Comparison of ENCODE assay signal across 14 mouse cellular contexts in the genomic region with DNA sequence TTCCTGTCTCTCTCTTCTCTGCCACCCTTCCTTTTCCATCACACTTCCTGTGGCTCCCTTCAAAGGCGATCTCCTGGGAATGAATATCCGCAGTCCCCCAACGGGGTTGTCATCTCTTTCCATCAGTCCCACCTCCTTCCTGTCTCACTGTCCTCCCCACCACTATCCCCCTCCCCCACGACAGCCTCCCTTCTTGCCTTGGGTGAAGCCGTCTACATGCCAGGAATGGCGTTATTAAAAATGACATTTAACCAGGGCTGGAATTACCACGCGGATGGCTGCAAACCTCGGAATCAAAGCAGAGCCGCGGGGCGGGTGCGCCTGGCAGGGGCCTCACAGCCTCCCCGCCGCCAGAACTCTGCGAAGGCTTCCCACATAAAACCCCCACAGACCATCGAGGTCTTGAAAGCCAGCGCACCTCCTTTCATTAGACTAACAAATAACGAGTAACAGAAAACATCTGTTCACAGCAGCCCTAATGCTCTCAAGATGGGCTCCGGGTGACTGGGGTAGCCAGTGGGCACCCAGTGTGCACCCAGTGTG. TPM values are rescaled to one million over a fixed set of nuclear protein-coding genes. Genes with fewer than 3 reads are reported as not detected.
A peak's percentile ranks its signal among the peaks of the same experiment; 100 is the strongest.
DNase-seq lines count a peak whose midpoint lies in the region; ATAC-seq and TF ChIP-seq lines count a peak whose summit lies in the region.
"Had no signal": no experiment of that assay in that cellular context is flagged by ENCODE, and none has a peak within 500 bp of the region (broad histone marks: within the 10 kb centered on the region; RNA-seq: fewer than 3 reads in every experiment).

No protein-coding gene starts in this region.

- H3K4me1 ChIP-seq in kidney, embryonic 15.5 days, result peaks cover 20% of the 10 kb centered on the region
- H3K4me1 ChIP-seq in embryonic facial prominence, embryonic 12.5 days, result peaks cover 88% of the 10 kb centered on the region
- no peaks in the 10 kb centered on the region for H3K4me1 ChIP-seq in lung, postnatal 0 days (ENCODE audit: insufficient read depth, low read depth, low read length)

- H3K4me3 ChIP-seq in gastrocnemius, adult 2 months, result no peak overlapping the region
- no peak overlapping the region for H3K4me3 ChIP-seq in kidney, embryonic 15.5 days (replicated peaks)
- H3K4me3 ChIP-seq in embryonic facial prominence, embryonic 12.5 days, result no peak overlapping the region
- no peak overlapping the region for H3K4me3 ChIP-seq in lung, postnatal 0 days (ENCODE audit: low read depth, low read length)
- H3K4me3 ChIP-seq: forebrain, embryonic 15.5 days; liver, embryonic 12.5 days; neural tube, embryonic 15.5 days had no signal

- H3K4me2 ChIP-seq in kidney, embryonic 15.5 days, result no peak overlapping the region
- H3K4me2 ChIP-seq in embryonic facial prominence, embryonic 12.5 days (replicated peaks), result peak overlapping the region; percentile 31
- no peak overlapping the region for H3K4me2 ChIP-seq in lung, postnatal 0 days (replicated peaks; ENCODE audit: low read depth, low read length)
- H3K4me2 ChIP-seq: forebrain, embryonic 15.5 days; liver, embryonic 12.5 days; midbrain, embryonic 11.5 days; neural tube, embryonic 15.5 days had no signal

- no peak overlapping the region for H3K9ac ChIP-seq in kidney, embryonic 15.5 days
- 0 out of 2 replicates have a peak overlapping the region, but pooled peaks have one; percentile 0 for H3K9ac ChIP-seq in embryonic facial prominence, embryonic 12.5 days
- H3K9ac ChIP-seq in lung, postnatal 0 days (replicated peaks; ENCODE audit: low read depth), result no peak overlapping the region
- H3K9ac ChIP-seq: forebrain, embryonic 15.5 days; liver, embryonic 12.5 days; neural tube, embryonic 15.5 days had no signal

- DNase-seq in gastrocnemius, adult 2 months, result peak; percentile 38
- no peak for DNase-seq in gastrocnemius, postnatal 25 days
- DNase-seq in kidney, postnatal 10 days, result peak; percentile 32
- peak; percentile 20 for DNase-seq in lung, postnatal 0 days (ENCODE audit: low spot score)
- DNase-seq in natural killer cell, adult 2 months (ENCODE audit: low spot score in 2 of 2), result no peak
- DNase-seq: right cerebral cortex, postnatal 14 days had no signal

- TF ChIP-seq EP300 in lung, postnatal 0 days (IDR thresholded peaks at IDR 0.05), result no peak

- H3K27me3 ChIP-seq in kidney, embryonic 15.5 days, result no peaks in the 10 kb centered on the region
- H3K27me3 ChIP-seq in embryonic facial prominence, embryonic 12.5 days, result no peaks in the 10 kb centered on the region
- no peaks in the 10 kb centered on the region for H3K27me3 ChIP-seq in lung, postnatal 0 days (replicated peaks; ENCODE audit: insufficient read depth, low read length)
- H3K27me3 ChIP-seq: forebrain, embryonic 15.5 days had no signal

- no peak overlapping the region for H3K27ac ChIP-seq in gastrocnemius, adult 2 months
- no peak overlapping the region for H3K27ac ChIP-seq in kidney, embryonic 15.5 days
- peak overlapping the region; percentile 79 for H3K27ac ChIP-seq in embryonic facial prominence, embryonic 12.5 days
- no peak overlapping the region for H3K27ac ChIP-seq in lung, postnatal 0 days (ENCODE audit: low read length)
- H3K27ac ChIP-seq: forebrain, embryonic 15.5 days; liver, embryonic 12.5 days; neural tube, embryonic 15.5 days had no signal

- H3K36me3 ChIP-seq in kidney, embryonic 15.5 days, result no peaks in the 10 kb centered on the region
- H3K36me3 ChIP-seq in embryonic facial prominence, embryonic 12.5 days, result 0 out of 2 replicates have a peak, but pooled peaks cover 4% of the 10 kb centered on the region
- no peaks in the 10 kb centered on the region for H3K36me3 ChIP-seq in lung, postnatal 0 days (ENCODE audit: insufficient read depth, low read length)
- H3K36me3 ChIP-seq: forebrain, embryonic 15.5 days; liver, embryonic 12.5 days; neural tube, embryonic 15.5 days had no signal

- no peak for ATAC-seq in kidney, embryonic 15.5 days (replicated peaks; ENCODE audit: low FRiP score)
- ATAC-seq in embryonic facial prominence, embryonic 12.5 days (ENCODE audit: insufficient number of reproducible peaks, insufficient read depth, low FRiP score, low TSS enrichment), result no peak
- no peak for ATAC-seq in lung, postnatal 0 days
- ATAC-seq in megakaryocyte progenitor cell, adult 5-6 weeks (replicated peaks; ENCODE audit: poor library complexity), result no peak
- ATAC-seq: forebrain, embryonic 15.5 days; liver, embryonic 12.5 days had no signal

- intact Hi-C loops in gastrocnemius, adult 2 months (cut with DNase I), result no loop called here

- TF ChIP-seq CTCF in gastrocnemius, adult 2 months (IDR thresholded peaks at IDR 0.05), result no peak
- TF ChIP-seq CTCF in lung, postnatal 0 days (IDR thresholded peaks at IDR 0.05), result no peak

- WGBS in kidney, embryonic 15.5 days, result 20% methylated on average over 20 of the region's 20 CpGs
- WGBS in embryonic facial prominence, embryonic 12.5 days, result 10% methylated on average over 20 of the region's 20 CpGs
- 37% methylated on average over 20 of the region's 20 CpGs for WGBS in lung, postnatal 0 days

- no peaks in the 10 kb centered on the region for H3K9me3 ChIP-seq in kidney, embryonic 15.5 days (replicated peaks)
- no peaks in the 10 kb centered on the region for H3K9me3 ChIP-seq in embryonic facial prominence, embryonic 12.5 days
- no peaks in the 10 kb centered on the region for H3K9me3 ChIP-seq in lung, postnatal 0 days (ENCODE audit: low read length)
- H3K9me3 ChIP-seq: forebrain, embryonic 15.5 days; liver, embryonic 12.5 days; neural tube, embryonic 15.5 days had no signal

RNA-seq across cellular contexts. Expression of a gene that starts 18.1 kb away (rescaled TPM):
- total RNA-seq in gastrocnemius, adult 2 months (2021), result 1 to 10 TPM; 1.2 to 4.2 TPM
- total RNA-seq in gastrocnemius, postnatal 25 days (2021), result 1 to 10 TPM; 2.1 to 3.0 TPM
- 10.6 and 10.9 TPM in 2 replicates for polyA plus RNA-seq in kidney, embryonic 15.5 days (2015; fragmentation: Nextera tagmentation; extraction: Ambion mirVana)
- 106 and 121 TPM in 2 replicates for polyA plus RNA-seq in embryonic facial prominence, embryonic 12.5 days (2016; fragmentation: Nextera tagmentation; extraction: Ambion mirVana)
- polyA plus RNA-seq in lung, postnatal 0 days (2015; fragmentation: Nextera tagmentation; extraction: Ambion mirVana), result 2.9 and 4.3 TPM in 2 replicates
- total RNA-seq in megakaryocyte progenitor cell, adult 5-6 weeks (2015), result not detected in 2 replicates
- total RNA-seq in megakaryocyte progenitor cell, adult 5-6 weeks (2017), result not detected in 2 replicates
- total RNA-seq: common myeloid progenitor, adult 5-6 weeks had no signal

RNA-seq across cellular contexts. Expression of a gene that starts 22.7 kb away (rescaled TPM):
- 1 to 10 TPM; 7.0 TPM for total RNA-seq in gastrocnemius, adult 2 months (2021)
- total RNA-seq in gastrocnemius, postnatal 25 days (2021), result 1 to 10 TPM; 5.4 to 5.5 TPM
- 35.5 and 38.3 TPM in 2 replicates for polyA plus RNA-seq in kidney, embryonic 15.5 days (2015; fragmentation: Nextera tagmentation; extraction: Ambion mirVana)
- 40.0 and 41.8 TPM in 2 replicates for polyA plus RNA-seq in embryonic facial prominence, embryonic 12.5 days (2016; fragmentation: Nextera tagmentation; extraction: Ambion mirVana)
- polyA plus RNA-seq in lung, postnatal 0 days (2015; fragmentation: Nextera tagmentation; extraction: Ambion mirVana), result 24.9 and 26.1 TPM in 2 replicates
- 8.2 and 11.0 TPM in 2 replicates for total RNA-seq in megakaryocyte progenitor cell, adult 5-6 weeks (2015)
- 23.9 and 24.2 TPM in 2 replicates for total RNA-seq in megakaryocyte progenitor cell, adult 5-6 weeks (2017)

RNA-seq across cellular contexts. Expression of a gene that starts 45.2 kb away (rescaled TPM):
- total RNA-seq in gastrocnemius, adult 2 months (2021), result 10 to 100 TPM; 14.3 to 15.6 TPM
- 10 to 100 TPM; 15.6 to 16.2 TPM for total RNA-seq in gastrocnemius, postnatal 25 days (2021)
- polyA plus RNA-seq in kidney, embryonic 15.5 days (2015; fragmentation: Nextera tagmentation; extraction: Ambion mirVana), result 82.6 and 96.6 TPM in 2 replicates
- 105 and 106 TPM in 2 replicates for polyA plus RNA-seq in embryonic facial prominence, embryonic 12.5 days (2016; fragmentation: Nextera tagmentation; extraction: Ambion mirVana)
- 49.4 and 50.7 TPM in 2 replicates for polyA plus RNA-seq in lung, postnatal 0 days (2015; fragmentation: Nextera tagmentation; extraction: Ambion mirVana)
- total RNA-seq in megakaryocyte progenitor cell, adult 5-6 weeks (2015), result 15.4 and 20.2 TPM in 2 replicates
- 15.4 and 19.9 TPM in 2 replicates for total RNA-seq in megakaryocyte progenitor cell, adult 5-6 weeks (2017)

RNA-seq across cellular contexts. Expression of a gene that starts 49.4 kb away (rescaled TPM):
- total RNA-seq in gastrocnemius, adult 2 months (2021), result 10 to 100 TPM in 1 of 2 experiments, under 1 TPM in 1; 0.33 to 22.0 TPM
- 1 to 10 TPM in 1 of 2 experiments, under 1 TPM in 1; 0.72 to 1.5 TPM for total RNA-seq in gastrocnemius, postnatal 25 days (2021)
- polyA plus RNA-seq in kidney, embryonic 15.5 days (2015; fragmentation: Nextera tagmentation; extraction: Ambion mirVana), result 3.5 TPM in 2 replicates
- 3.8 and 4.0 TPM in 2 replicates for polyA plus RNA-seq in embryonic facial prominence, embryonic 12.5 days (2016; fragmentation: Nextera tagmentation; extraction: Ambion mirVana)
- 0.47 and 0.94 TPM in 2 replicates for polyA plus RNA-seq in lung, postnatal 0 days (2015; fragmentation: Nextera tagmentation; extraction: Ambion mirVana)
- total RNA-seq in megakaryocyte progenitor cell, adult 5-6 weeks (2015), result not detected in 2 replicates
- total RNA-seq in megakaryocyte progenitor cell, adult 5-6 weeks (2017), result not detected in 2 replicates
- total RNA-seq: common myeloid progenitor, adult 5-6 weeks had no signal

Comparison
In these comparisons a context has a peak if more than half of its experiments do, and no peak if none do; other contexts are left out.
1. DNase-seq: peak in gastrocnemius, adult 2 months (single experiment), kidney, postnatal 10 days (single experiment) and lung, postnatal 0 days (single experiment); none in gastrocnemius, postnatal 25 days (single experiment) and natural killer cell, adult 2 months (0 of 2).